Mouse (Mus musculus) G1E (cell line): ENCODE data around the gene Rbpj.

Experiments
- CTCF ChIP-seq: IDR thresholded peaks from 2 replicates; pipeline ENCODE4 v1.5.1; 2012; ENCODE audit warnings: low read depth, low read length, inconsistent platforms, mixed read lengths
- GATA1 ChIP-seq: IDR thresholded peaks from 2 replicates; pipeline ENCODE4 v1.6.1; 2012; ENCODE audit warnings: borderline replicate concordance, low read length, inconsistent platforms, mixed read lengths
- POLR2AphosphoS5 ChIP-seq: IDR thresholded peaks from 2 replicates; pipeline ENCODE4 v1.6.1; 2012; ENCODE audit warnings: low read depth, low read length, inconsistent platforms; ENCODE audit not compliant: insufficient replicate concordance
- TAL1 ChIP-seq: conservative IDR thresholded peaks from 2 replicates; pipeline ENCODE4 v1.6.1; 2012; ENCODE audit warnings: low read depth, low read length, inconsistent platforms, mixed read lengths

DNA sequence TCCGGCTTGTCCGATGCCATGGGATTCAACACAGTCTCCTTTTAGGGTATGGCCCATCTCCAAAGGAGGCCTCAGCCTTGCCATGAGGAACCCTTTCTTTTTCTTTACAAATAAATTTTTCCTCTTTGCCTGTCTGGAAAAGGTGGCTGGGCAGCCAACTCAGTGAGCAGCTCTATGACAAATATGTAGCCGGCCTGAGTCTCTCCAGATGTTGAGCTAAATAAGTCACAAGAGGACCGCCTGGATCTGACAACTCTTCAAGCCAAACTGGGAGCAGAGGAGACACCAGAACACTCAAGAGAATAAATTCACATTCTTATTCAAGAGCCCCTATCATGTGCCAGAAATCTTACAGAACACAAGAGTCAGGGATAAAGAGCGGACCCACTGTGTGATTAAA lies 10.5 kb upstream of the Rbpj start:
- TF ChIP-seq CTCF (no peak), GATA1 (no peak), TAL1 (no peak), POLR2AphosphoS5 (no peak)
